Mouse (Mus musculus) embryonic fibroblast, embryonic 13.5 days (primary cell): ENCODE data around the gene Casp8ap2.

Experiments used
- CTCF ChIP-seq: IDR thresholded peaks from 2 replicates; pipeline ENCODE4 v1.5.1; 2011; ENCODE audit warnings: mild to moderate bottlenecking, control low read depth, low read length, moderate library complexity, borderline replicate concordance; ENCODE audit not compliant: insufficient read depth
- POLR2A ChIP-seq: IDR thresholded peaks from 2 replicates; pipeline ENCODE4 v1.6.1; 2011; ENCODE audit warnings: low read depth, mild to moderate bottlenecking, control low read depth, low read length, moderate library complexity

GRCm38 (mm10) chr4:32579850-32580249, 35.4 kb upstream of the Casp8ap2 start:
- TF ChIP-seq CTCF: no peak
- TF ChIP-seq POLR2A: no peak
